Mouse (Mus musculus) kidney, adult 2 months (tissue): Measurements from ENCODE around the gene Vti1b. TPM values are rescaled to one million over a fixed set of nuclear protein-coding genes. Genes with fewer than 3 reads are reported as not detected.
"Not testable (repeated sequence)": the region's sequence is repeated elsewhere in the genome, so short reads cannot be mapped to it uniquely, and the experiment has no call there.

ENCODE experiments used
- DNase-seq: peaks from one replicate; pipeline ENCODE4 v3.0.0; 2021
- H3K27ac ChIP-seq: fragments of 200-500 bp; 2 replicates; pipeline ENCODE4 v1.5.1; 2012; ENCODE audit warnings: low read depth, low read length, control low read depth, inconsistent platforms; ENCODE audit not compliant: insufficient read depth
- H3K27me3 ChIP-seq: fragments of 200-500 bp; replicated peaks from 2 replicates; pipeline ENCODE4 v1.6.1; 2012; ENCODE audit warnings: mild to moderate bottlenecking, moderate library complexity, low read length, inconsistent platforms; ENCODE audit not compliant: control insufficient read depth, insufficient read depth
- H3K36me3 ChIP-seq: fragments of 200-500 bp; 2 replicates; pipeline ENCODE4 v1.6.1; 2012; ENCODE audit warnings: mild to moderate bottlenecking, moderate library complexity, low read length, inconsistent platforms; ENCODE audit not compliant: control insufficient read depth, insufficient read depth
- H3K4me1 ChIP-seq: fragments of 200-500 bp; 2 replicates; pipeline ENCODE4 v1.6.1; 2011; ENCODE audit warnings: low read length; ENCODE audit not compliant: control insufficient read depth, insufficient read depth
- H3K4me3 ChIP-seq: fragments of 200-500 bp; 2 replicates; pipeline ENCODE4 v1.5.1; 2011; ENCODE audit warnings: mild to moderate bottlenecking, low read depth, low read length, control low read depth; ENCODE audit not compliant: insufficient read depth
- CTCF ChIP-seq: fragments of 200-500 bp; conservative IDR thresholded peaks from 2 replicates; pipeline ENCODE4 v1.5.1; 2011; ENCODE audit warnings: low read depth, mild to moderate bottlenecking, control low read depth, low read length, moderate library complexity, mixed read lengths; ENCODE audit not compliant: insufficient read depth, insufficient read length
- POLR2A ChIP-seq: fragments of 200-500 bp; IDR thresholded peaks from one replicate; pipeline ENCODE4 v1.6.1; 2011; ENCODE audit warnings: low read depth, low read length, control low read depth
- WGBS: fragments of 180-500 bp; shearing (Covaris S2); methylation state at CpG from one replicate; pipeline ENCODE4 v1.1.7; 2018; 5-methylcytosine and 5-hydroxymethylcytosine counted together
- polyA plus RNA-seq: library from polyadenylated mRNA; depleted of rRNA; stranded (reverse); fragments of >200 nt; gene quantifications from 2 replicates; pipeline ENCODE4 v1.2.3, GENCODE M21; 2012

Gene Vti1b
- polyA plus RNA-seq, 1 experiment: 50.7 TPM

DNA sequence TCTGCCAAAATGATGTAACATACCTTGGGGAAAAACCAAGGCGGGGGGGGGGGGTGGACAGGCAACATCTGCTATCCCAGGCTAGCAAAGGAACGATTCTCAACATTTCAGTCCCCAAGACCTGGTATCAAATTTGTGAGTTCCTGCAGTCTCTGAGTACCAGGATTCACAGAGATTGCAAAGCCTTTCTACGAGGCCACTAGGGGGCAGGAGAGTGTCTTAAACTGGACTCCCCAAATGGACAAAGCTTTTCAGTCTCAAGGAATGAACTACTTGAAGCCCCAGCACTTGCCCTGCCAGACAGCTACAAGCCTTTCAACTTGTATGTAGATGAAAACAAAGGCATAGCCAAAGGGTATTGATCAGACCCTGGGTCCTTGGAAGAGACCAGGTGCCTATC, 21.0 kb upstream of the Vti1b start:
- H3K4me3 ChIP-seq: no peak overlapping the region
- DNase-seq: peak; percentile 74
- no peaks in the 10 kb centered on the region for H3K36me3 ChIP-seq
- WGBS: 1% methylated on average over 3 of the region's 3 CpGs
- peak; percentile 68 for TF ChIP-seq CTCF
- no peak for TF ChIP-seq POLR2A
- no peak overlapping the region for H3K27ac ChIP-seq
- peaks cover 8% of the 10 kb centered on the region; the same call in 1 of the 2 replicates for H3K4me1 ChIP-seq
- no peaks in the 10 kb centered on the region for H3K27me3 ChIP-seq

GRCm38 (mm10) chr12:79192193-79192592, 19.7 kb upstream of the Vti1b start, which contains the start of gene Rdh11:
Gene Rdh11, minus strand, starts transcription at chr12:79192293.
- Histone ChIP-seq H3K27me3 (no peaks in the 10 kb centered on the region), H3K4me3 (peak within 1 kb of the TSS; percentile 73), H3K4me1 (peaks cover 8% of the 10 kb centered on the region; the same call in 1 of the 2 replicates), H3K36me3 (no peaks in the 10 kb centered on the region), H3K27ac (no peak within 1 kb of the TSS)
- peak; percentile 31 for DNase-seq
- 45% methylated on average over 6 of the region's 6 CpGs for WGBS
- TF ChIP-seq CTCF: no peak
- TF ChIP-seq POLR2A: no peak

DNA sequence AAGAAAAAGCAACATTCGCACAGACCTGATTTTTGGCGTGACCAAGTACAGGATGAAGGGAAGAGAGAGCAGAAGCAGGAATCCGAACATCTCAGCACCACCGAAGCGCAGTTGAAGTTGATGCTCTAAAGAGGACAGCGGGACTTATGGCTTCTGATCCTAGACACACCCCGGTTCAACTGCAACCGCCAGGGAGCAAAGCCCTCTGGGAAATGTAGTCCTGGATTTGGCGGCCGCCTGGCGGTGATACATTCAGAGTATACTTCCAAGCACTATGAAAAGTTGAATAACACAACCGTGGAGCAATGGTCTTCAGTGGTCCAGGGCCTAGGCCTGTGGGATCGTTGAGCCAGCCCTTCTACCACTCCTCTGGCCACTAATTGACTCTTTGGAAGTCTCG, 19.2 kb upstream of the Vti1b start:
- WGBS: 6% methylated on average over 14 of the region's 14 CpGs

GRCm38 (mm10) chr12:79190931-79191673, 18.6 kb upstream of the Vti1b start:
- peak overlapping the region; percentile 73 for H3K4me3 ChIP-seq
- peaks cover 8% of the 10 kb centered on the region; the same call in 1 of the 2 replicates for H3K4me1 ChIP-seq
- WGBS: 3% methylated on average over 18 of the region's 18 CpGs
- H3K36me3 ChIP-seq: peaks cover 1% of the 10 kb centered on the region; the same call in 1 of the 2 replicates
- H3K27ac ChIP-seq: no peak overlapping the region
- H3K27me3 ChIP-seq: no peaks in the 10 kb centered on the region
- peak; percentile 70 for DNase-seq
- TF ChIP-seq CTCF (0 out of 2 replicates have a peak, but pooled peaks have one; percentile 11), POLR2A (no peak)

More for the DNA sequence above, 19.2 kb upstream of the Vti1b start:
- Histone ChIP-seq H3K4me1 (peaks cover 8% of the 10 kb centered on the region; the same call in 1 of the 2 replicates), H3K36me3 (no peaks in the 10 kb centered on the region), H3K4me3 (peak overlapping the region; percentile 73), H3K27me3 (no peaks in the 10 kb centered on the region), H3K27ac (no peak overlapping the region)
- peak; percentile 75 for DNase-seq
- TF ChIP-seq POLR2A (no peak), CTCF (peak; percentile 53)

- not testable (repeated sequence) for H3K36me3 ChIP-seq, H3K27me3 ChIP-seq, H3K4me1 ChIP-seq, DNase-seq, H3K4me3 ChIP-seq, H3K27ac ChIP-seq
- WGBS: 77% methylated on average over 5 of the region's 6 CpGs
Observed at GRCm38 (mm10) chr12:79185160-79185559, 12.7 kb upstream of the Vti1b start.

DNA sequence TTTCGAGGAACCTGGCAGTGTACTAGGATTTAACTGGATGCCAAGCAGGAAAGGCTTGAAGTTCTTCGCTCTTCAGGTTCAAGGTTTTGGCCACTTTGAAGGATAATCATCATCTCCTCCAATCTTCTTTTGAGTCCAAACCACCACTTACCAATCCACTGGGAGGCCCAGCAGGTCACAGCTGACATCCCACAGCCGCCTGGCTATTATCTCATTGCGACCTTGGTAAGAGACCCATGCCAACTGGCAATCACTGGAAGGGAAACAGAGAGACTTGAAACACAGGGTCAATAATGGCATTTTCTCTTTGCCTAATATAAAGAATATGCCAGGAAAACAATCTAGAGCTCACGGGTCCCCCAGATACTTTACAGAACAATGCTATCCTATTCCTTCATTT, 3.5 kb upstream of the Vti1b start:
- no peaks in the 10 kb centered on the region; the same call in 1 of the 2 replicates for H3K36me3 ChIP-seq
- WGBS: 92% methylated on average over 5 of the region's 5 CpGs
- DNase-seq: no peak

GRCm38 (mm10) chr12:79173721-79174120, 1.3 kb upstream of the Vti1b start:
- DNase-seq: no peak

More for the DNA sequence above, 3.5 kb upstream of the Vti1b start:
- H3K27ac ChIP-seq: no peak overlapping the region
- TF ChIP-seq CTCF (no peak), POLR2A (no peak)
- H3K4me3 ChIP-seq: no peak overlapping the region
- H3K4me1 ChIP-seq: peaks cover 6% of the 10 kb centered on the region; the same call in 1 of the 2 replicates
- no peaks in the 10 kb centered on the region for H3K27me3 ChIP-seq

More at GRCm38 (mm10) chr12:79173721-79174120, 1.3 kb upstream of the Vti1b start:
- 56% methylated on average over 5 of the region's 5 CpGs for WGBS
- Histone ChIP-seq H3K4me3 (no peak overlapping the region), H3K36me3 (no peaks in the 10 kb centered on the region; the same call in 1 of the 2 replicates), H3K4me1 (peaks cover 6% of the 10 kb centered on the region; the same call in 1 of the 2 replicates), H3K27me3 (no peaks in the 10 kb centered on the region), H3K27ac (no peak overlapping the region)
- no peak for TF ChIP-seq CTCF
- TF ChIP-seq POLR2A: no peak
